Mouse (Mus musculus) stomach, embryonic 15.5 days (tissue): ENCODE measurements at regions not wholly inside any gene's neighbourhood (a gene's known extent, or its start where the extent isn't known, plus 50 kb on each side); places are given as distances from the start of the nearest gene placed in this dataset.
A peak's percentile ranks its signal among the peaks of the same experiment; 100 is the strongest.

Experiments
- ATAC-seq: fragments of 200-750 bp; cut with Nextera tagmentation; 2 replicates; pipeline ENCODE4 v1.8.0; 2017; ENCODE audit warnings: low read depth, moderate number of reproducible peaks, moderate TSS enrichment; ENCODE audit not compliant: insufficient read depth, low FRiP score
- H3K27ac ChIP-seq: fragments of 300-500 bp; sonication (generic); 2 replicates; pipeline ENCODE4 v1.5.1; 2015; ENCODE audit warnings: mild to moderate bottlenecking, inconsistent platforms
- H3K27me3 ChIP-seq: fragments of 300-500 bp; sonication (generic); replicated peaks from 2 replicates; pipeline ENCODE4 v1.6.1; 2015; ENCODE audit warnings: inconsistent platforms
- H3K36me3 ChIP-seq: fragments of 300-500 bp; sonication (generic); 2 replicates; pipeline ENCODE4 v1.6.1; 2015; ENCODE audit warnings: inconsistent platforms
- H3K4me1 ChIP-seq: fragments of 300-500 bp; sonication (generic); 2 replicates; pipeline ENCODE4 v1.6.1; 2015; ENCODE audit warnings: inconsistent platforms
- H3K4me2 ChIP-seq: fragments of 300-500 bp; sonication (generic); 2 replicates; pipeline ENCODE4 v1.6.1; 2015; ENCODE audit warnings: mild to moderate bottlenecking, inconsistent platforms
- H3K4me3 ChIP-seq: fragments of 300-500 bp; sonication (generic); replicated peaks from 2 replicates; pipeline ENCODE4 v1.5.1; 2015; ENCODE audit warnings: inconsistent platforms
- H3K9ac ChIP-seq: fragments of 300-500 bp; sonication (generic); 2 replicates; pipeline ENCODE4 v1.6.1; 2015; ENCODE audit warnings: inconsistent platforms
- H3K9me3 ChIP-seq: fragments of 300-500 bp; sonication (generic); 2 replicates; pipeline ENCODE4 v1.6.1; 2016; ENCODE audit warnings: inconsistent platforms
- WGBS: fragments of 180-500 bp; shearing (Covaris S2); methylation state at CpG from one replicate; pipeline ENCODE4 v1.1.7; 2015; 5-methylcytosine and 5-hydroxymethylcytosine counted together

DNA sequence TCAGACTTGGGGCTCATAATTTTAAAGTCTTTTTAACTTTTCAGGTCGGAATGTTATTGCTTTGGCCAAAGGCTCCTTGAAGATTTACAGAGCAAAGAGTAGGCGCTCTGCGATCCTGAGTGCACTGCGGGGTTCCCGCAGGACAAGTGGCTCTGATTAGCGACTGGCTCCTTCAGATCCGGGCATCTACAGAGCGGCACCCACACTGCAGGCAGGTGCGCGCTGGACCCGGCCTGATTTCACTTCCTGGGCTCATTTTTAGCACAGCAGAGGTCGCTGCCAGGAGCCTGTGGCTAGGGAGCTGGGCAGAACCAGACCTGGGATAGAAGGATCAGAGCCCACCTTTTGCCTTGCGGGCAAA is 156.6 kb downstream of the Matn1 start:
- Histone ChIP-seq H3K36me3 (no peaks in the 10 kb centered on the region), H3K4me2 (peak overlapping the region; percentile 16; the same call in 1 of the 2 replicates), H3K9me3 (no peaks in the 10 kb centered on the region), H3K4me3 (no peak overlapping the region), H3K27me3 (no peaks in the 10 kb centered on the region), H3K9ac (no peak overlapping the region), H3K27ac (no peak overlapping the region), H3K4me1 (no peaks in the 10 kb centered on the region)
- no peak for ATAC-seq
- 15% methylated on average over 13 of the region's 13 CpGs for WGBS

GRCm38 (mm10) chr4:131102163-131102562 is 158.0 kb downstream of the Matn1 start:
- Histone ChIP-seq H3K27me3 (no peaks in the 10 kb centered on the region), H3K4me2 (no peak overlapping the region), H3K36me3 (no peaks in the 10 kb centered on the region), H3K9me3 (no peaks in the 10 kb centered on the region), H3K9ac (no peak overlapping the region), H3K4me1 (no peaks in the 10 kb centered on the region), H3K27ac (no peak overlapping the region), H3K4me3 (no peak overlapping the region)
- ATAC-seq = no peak
- WGBS = 60% methylated on average over 4 of the region's 4 CpGs

- no peak overlapping the region for H3K27ac ChIP-seq
- H3K9me3 ChIP-seq = no peaks in the 10 kb centered on the region
- WGBS = 77% methylated on average over 13 of the region's 13 CpGs
- H3K4me2 ChIP-seq = no peak overlapping the region
- H3K9ac ChIP-seq = no peak overlapping the region
- H3K36me3 ChIP-seq = no peaks in the 10 kb centered on the region
- H3K27me3 ChIP-seq = no peaks in the 10 kb centered on the region
- no peak overlapping the region for H3K4me3 ChIP-seq
- no peaks in the 10 kb centered on the region for H3K4me1 ChIP-seq
- ATAC-seq = no peak
Measured at GRCm38 (mm10) chr4:131107127-131107857, 163.1 kb downstream of the Matn1 start.

GRCm38 (mm10) chr4:131112536-131112935 is 168.4 kb downstream of the Matn1 start:
- Histone ChIP-seq H3K4me3 (no peak overlapping the region), H3K27me3 (no peaks in the 10 kb centered on the region), H3K4me1 (no peaks in the 10 kb centered on the region), H3K27ac (no peak overlapping the region), H3K9me3 (no peaks in the 10 kb centered on the region), H3K36me3 (no peaks in the 10 kb centered on the region), H3K9ac (no peak overlapping the region), H3K4me2 (no peak overlapping the region)
- 68% methylated on average over 6 of the region's 6 CpGs for WGBS
- no peak for ATAC-seq

- Histone ChIP-seq H3K4me3 (no peak overlapping the region), H3K36me3 (no peaks in the 10 kb centered on the region), H3K9ac (no peak overlapping the region), H3K27ac (no peak overlapping the region), H3K4me2 (no peak overlapping the region), H3K9me3 (no peaks in the 10 kb centered on the region), H3K27me3 (no peaks in the 10 kb centered on the region), H3K4me1 (no peaks in the 10 kb centered on the region)
- WGBS = 52% methylated on average over 10 of the region's 10 CpGs
- ATAC-seq = no peak
Measured at GRCm38 (mm10) chr4:131113727-131114303, 169.6 kb downstream of the Matn1 start.

DNA sequence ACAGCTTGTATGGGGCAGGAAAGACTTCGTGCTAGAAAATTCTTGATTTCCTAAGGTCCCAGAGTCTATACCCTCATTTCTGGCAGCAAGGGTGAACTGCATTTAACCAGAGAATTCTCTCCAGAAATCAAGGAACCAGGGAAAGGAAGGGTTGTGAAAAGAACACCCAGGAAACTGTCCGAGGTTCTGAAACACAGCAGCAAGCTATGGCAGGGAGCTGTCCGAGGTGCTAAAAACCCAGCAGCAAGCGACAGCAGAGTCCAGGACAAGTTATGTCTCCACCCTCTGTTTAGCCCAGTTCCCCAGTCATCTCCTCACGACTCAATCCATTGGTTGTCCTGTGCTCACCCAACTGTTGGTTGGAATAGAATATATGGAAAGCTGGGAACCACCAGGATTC is 171.1 kb downstream of the Matn1 start:
- Histone ChIP-seq H3K4me1 (no peaks in the 10 kb centered on the region), H3K27ac (no peak overlapping the region), H3K9me3 (no peaks in the 10 kb centered on the region), H3K4me3 (no peak overlapping the region), H3K36me3 (no peaks in the 10 kb centered on the region), H3K27me3 (no peaks in the 10 kb centered on the region), H3K9ac (no peak overlapping the region), H3K4me2 (no peak overlapping the region)
- 7% methylated on average over 5 of the region's 5 CpGs for WGBS
- ATAC-seq = no peak

- no peak for ATAC-seq
Measured at GRCm38 (mm10) chr4:131118586-131118985, 174.4 kb downstream of the Matn1 start.

DNA sequence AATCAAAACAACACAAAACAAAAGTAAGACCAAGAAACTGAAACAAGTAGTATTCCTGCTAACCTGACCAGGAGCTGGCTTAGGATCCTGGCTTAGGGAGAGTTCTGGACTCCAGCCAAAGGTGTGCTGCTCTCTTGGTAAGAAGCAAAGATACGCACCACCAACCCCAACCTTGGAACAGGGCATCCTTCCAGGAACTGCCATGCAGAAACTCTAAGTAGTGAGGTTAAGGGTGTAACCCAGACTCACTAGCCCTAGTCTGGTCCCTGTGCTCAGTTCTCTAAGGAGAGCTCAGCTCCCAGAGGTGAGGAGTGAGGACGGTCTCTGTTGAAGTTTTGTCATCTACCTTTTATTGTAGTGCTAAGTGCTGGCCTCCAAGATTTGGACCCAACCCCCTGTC is 175.4 kb downstream of the Matn1 start:
- Histone ChIP-seq H3K4me1 (no peaks in the 10 kb centered on the region), H3K9me3 (no peaks in the 10 kb centered on the region), H3K27me3 (no peaks in the 10 kb centered on the region), H3K27ac (no peak overlapping the region), H3K4me3 (no peak overlapping the region), H3K36me3 (no peaks in the 10 kb centered on the region), H3K4me2 (no peak overlapping the region), H3K9ac (no peak overlapping the region)
- no peak for ATAC-seq
- WGBS = 80% methylated on average over 2 of the region's 2 CpGs

More at GRCm38 (mm10) chr4:131118586-131118985, 174.4 kb downstream of the Matn1 start:
- no peak overlapping the region for H3K4me2 ChIP-seq
- no peak overlapping the region for H3K4me3 ChIP-seq
- H3K4me1 ChIP-seq = no peaks in the 10 kb centered on the region
- no peaks in the 10 kb centered on the region for H3K36me3 ChIP-seq
- no peak overlapping the region for H3K9ac ChIP-seq
- 74% methylated on average over 4 of the region's 4 CpGs for WGBS
- H3K9me3 ChIP-seq = no peaks in the 10 kb centered on the region
- H3K27me3 ChIP-seq = no peaks in the 10 kb centered on the region
- no peak overlapping the region for H3K27ac ChIP-seq

GRCm38 (mm10) chr4:131120680-131121079 is 176.5 kb downstream of the Matn1 start:
- ATAC-seq = no peak
- H3K9me3 ChIP-seq = no peaks in the 10 kb centered on the region
- no peak overlapping the region for H3K9ac ChIP-seq
- H3K4me1 ChIP-seq = no peaks in the 10 kb centered on the region
- 85% methylated on average over 5 of the region's 5 CpGs for WGBS
- no peaks in the 10 kb centered on the region for H3K27me3 ChIP-seq
- H3K4me2 ChIP-seq = no peak overlapping the region
- no peak overlapping the region for H3K4me3 ChIP-seq
- no peaks in the 10 kb centered on the region for H3K36me3 ChIP-seq
- H3K27ac ChIP-seq = no peak overlapping the region

GRCm38 (mm10) chr4:131125975-131126374 is 181.8 kb downstream of the Matn1 start:
- no peaks in the 10 kb centered on the region for H3K36me3 ChIP-seq

DNA sequence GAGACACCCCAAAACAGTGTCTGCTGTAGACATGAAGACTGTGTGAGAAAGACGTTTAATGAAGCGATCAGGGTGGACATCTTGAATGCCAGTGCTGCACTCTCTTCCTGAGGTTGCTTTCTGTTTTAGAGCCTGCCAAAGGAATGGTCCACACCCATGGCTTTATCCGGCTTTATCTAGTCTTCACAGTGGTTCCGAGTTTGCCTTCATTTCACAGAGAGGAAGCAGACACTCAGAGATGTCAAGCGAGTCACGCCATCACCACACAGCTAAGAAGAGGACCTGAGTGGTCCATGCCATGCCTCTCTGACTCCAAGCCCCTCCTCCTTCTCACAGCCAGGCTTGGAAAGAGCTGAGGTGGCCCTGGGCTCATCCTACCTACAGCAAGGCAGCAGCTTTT is 182.7 kb downstream of the Matn1 start:
- no peak overlapping the region for H3K4me3 ChIP-seq
- no peak overlapping the region for H3K27ac ChIP-seq
- no peak overlapping the region for H3K4me2 ChIP-seq
- H3K9me3 ChIP-seq = no peaks in the 10 kb centered on the region
- H3K36me3 ChIP-seq = no peaks in the 10 kb centered on the region
- no peaks in the 10 kb centered on the region for H3K27me3 ChIP-seq
- no peaks in the 10 kb centered on the region for H3K4me1 ChIP-seq
- WGBS = 78% methylated on average over 6 of the region's 6 CpGs
- H3K9ac ChIP-seq = no peak overlapping the region
- ATAC-seq = no peak

More at GRCm38 (mm10) chr4:131125975-131126374, 181.8 kb downstream of the Matn1 start:
- ATAC-seq = no peak
- H3K9me3 ChIP-seq = no peaks in the 10 kb centered on the region
- no peaks in the 10 kb centered on the region for H3K4me1 ChIP-seq
- no peak overlapping the region for H3K27ac ChIP-seq
- H3K4me2 ChIP-seq = no peak overlapping the region
- H3K4me3 ChIP-seq = no peak overlapping the region
- no peaks in the 10 kb centered on the region for H3K27me3 ChIP-seq
- no peak overlapping the region for H3K9ac ChIP-seq
- 46% methylated on average over 7 of the region's 7 CpGs for WGBS

GRCm38 (mm10) chr4:131128646-131129045 is 184.5 kb downstream of the Matn1 start:
- Histone ChIP-seq H3K4me2 (no peak overlapping the region), H3K9ac (no peak overlapping the region), H3K27ac (no peak overlapping the region), H3K27me3 (no peaks in the 10 kb centered on the region), H3K9me3 (no peaks in the 10 kb centered on the region), H3K4me1 (no peaks in the 10 kb centered on the region), H3K4me3 (no peak overlapping the region), H3K36me3 (no peaks in the 10 kb centered on the region)
- ATAC-seq = no peak
- 43% methylated on average over 3 of the region's 3 CpGs for WGBS
